Mouse (Mus musculus) spleen, postnatal 36 days (tissue): Measurements from ENCODE around the gene Dnajc10.

Source experiments
- DNase-seq, 2 experiments: peaks; one replicate each; pipeline ENCODE4 v3.0.0; 2022; ENCODE audit warnings: low spot score in 2 of 2, mixed read lengths in 1 of 2

The Dnajc10 gene

GRCm38 (mm10) chr2:80340537-80340936, 25.3 kb downstream of the Dnajc10 start:
- no peak for DNase-seq

GRCm38 (mm10) chr2:80354531-80354930, 39.3 kb downstream of the Dnajc10 start:
- no peak for DNase-seq

- no peak for DNase-seq
These were observed 41.5 kb downstream of the Dnajc10 start for GRCm38 (mm10) chr2:80356656-80357231.

GRCm38 (mm10) chr2:80371458-80371857, 56.2 kb downstream of the Dnajc10 start:
- DNase-seq, result no peak

GRCm38 (mm10) chr2:80374892-80375291, 59.6 kb downstream of the Dnajc10 start:
- no peak for DNase-seq

GRCm38 (mm10) chr2:80379848-80380247, 64.6 kb downstream of the Dnajc10 start:
- DNase-seq, result no peak

- no peak for DNase-seq
These were observed 69.2 kb downstream of the Dnajc10 start for GRCm38 (mm10) chr2:80384447-80384846.

- no peak for DNase-seq
These were observed 71.0 kb downstream of the Dnajc10 start for GRCm38 (mm10) chr2:80386255-80386654.

GRCm38 (mm10) chr2:80387668-80388067, 72.4 kb downstream of the Dnajc10 start:
- no peak for DNase-seq

- no peak for DNase-seq
These were observed 73.1 kb downstream of the Dnajc10 start for GRCm38 (mm10) chr2:80388341-80388740.

GRCm38 (mm10) chr2:80396057-80396456, 80.8 kb downstream of the Dnajc10 start:
- no peak for DNase-seq

GRCm38 (mm10) chr2:80396864-80397263, 81.6 kb downstream of the Dnajc10 start:
- DNase-seq, result no peak

GRCm38 (mm10) chr2:80398595-80399099, 83.4 kb downstream of the Dnajc10 start:
- no peak for DNase-seq
